9 mouse cellular contexts compared by ENCODE assay signal in the genomic region with DNA sequence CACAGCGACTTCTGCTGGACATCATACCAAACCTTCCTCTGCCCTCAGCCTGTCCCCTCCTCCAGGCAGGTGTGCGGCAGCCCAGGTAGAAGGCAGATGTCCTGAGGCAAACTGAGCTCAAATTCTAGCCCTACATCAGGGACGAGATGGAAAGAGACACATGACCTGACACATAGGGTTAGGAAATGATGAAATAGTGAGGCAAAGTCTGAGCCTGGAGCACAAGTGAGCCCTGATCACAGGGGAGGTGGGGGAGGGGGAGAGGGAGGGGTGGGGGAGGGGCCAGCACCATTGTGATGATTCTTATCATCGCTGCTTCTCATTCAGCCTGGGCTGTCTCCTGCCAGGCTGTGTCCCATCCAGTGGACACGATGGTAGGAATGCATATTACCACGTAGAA. TPM values are rescaled to one million over a fixed set of nuclear protein-coding genes. Genes with fewer than 3 reads are reported as not detected.
DNase-seq lines count a peak whose midpoint lies in the region; ATAC-seq and TF ChIP-seq lines count a peak whose summit lies in the region.
"Had no signal": no experiment of that assay in that cellular context is flagged by ENCODE, and none has a peak within 500 bp of the region (broad histone marks: within the 10 kb centered on the region; RNA-seq: fewer than 3 reads in every experiment).

No protein-coding gene starts in this region.

- H3K27me3 ChIP-seq in heart, embryonic 12.5 days (replicated peaks), result no peaks in the 10 kb centered on the region
- no peaks in the 10 kb centered on the region for H3K27me3 ChIP-seq in liver, embryonic 12.5 days (replicated peaks)
- H3K27me3 ChIP-seq in stomach, postnatal 0 days (ENCODE audit: control insufficient read depth, insufficient read depth, low read length), result no peaks in the 10 kb centered on the region

- no peak for DNase-seq in heart, postnatal 4 days
- DNase-seq in retina, postnatal 1 day, result peak; percentile 15
- DNase-seq in retina, embryonic 14.5 days (ENCODE audit: low spot score), result no peak
- no peak for DNase-seq in stomach, postnatal 0 days (ENCODE audit: low spot score)
- no peak for DNase-seq in thymus, postnatal 36 days
- DNase-seq in ovary, postnatal 14 days (ENCODE audit: low spot score), result no peak
- DNase-seq: thymus, postnatal 14 days had no signal

- H3K36me3 ChIP-seq in heart, embryonic 12.5 days, result peaks cover 13% of the 10 kb centered on the region; the same call in 1 of the 2 replicates
- H3K36me3 ChIP-seq in liver, embryonic 12.5 days, result peaks cover 9% of the 10 kb centered on the region; the same call in 1 of the 2 replicates
- H3K36me3 ChIP-seq in stomach, postnatal 0 days (ENCODE audit: control insufficient read depth, insufficient read depth, low read length), result no peaks in the 10 kb centered on the region

- H3K9me3 ChIP-seq in heart, embryonic 12.5 days (replicated peaks), result no peaks in the 10 kb centered on the region
- no peaks in the 10 kb centered on the region for H3K9me3 ChIP-seq in liver, embryonic 12.5 days (replicated peaks)
- H3K9me3 ChIP-seq in stomach, postnatal 0 days (ENCODE audit: control insufficient read depth, low read length), result no peaks in the 10 kb centered on the region

- WGBS in heart, embryonic 12.5 days, result 46% methylated on average over 6 of the region's 6 CpGs
- 61% methylated on average over 6 of the region's 6 CpGs for WGBS in liver, embryonic 12.5 days (ENCODE audit: insufficient replicate concordance)
- WGBS in stomach, postnatal 0 days, result 68% methylated on average over 6 of the region's 6 CpGs

- no peak for TF ChIP-seq CTCF in stomach, postnatal 0 days (IDR thresholded peaks at IDR 0.05; ENCODE audit: low read depth)

- ATAC-seq in heart, embryonic 12.5 days (ENCODE audit: insufficient number of reproducible peaks, low FRiP score), result 0 out of 2 replicates have a peak, but pooled peaks have one; percentile 9
- 0 out of 2 replicates have a peak, but pooled peaks have one; percentile 28 for ATAC-seq in liver, embryonic 12.5 days
- no peak for ATAC-seq in stomach, postnatal 0 days (ENCODE audit: low FRiP score, low TSS enrichment)

- 0 out of 2 replicates have a peak overlapping the region, but pooled peaks have one; percentile 46 for H3K9ac ChIP-seq in heart, embryonic 12.5 days
- no peak overlapping the region for H3K9ac ChIP-seq in liver, embryonic 12.5 days
- no peak overlapping the region for H3K9ac ChIP-seq in stomach, postnatal 0 days (ENCODE audit: low read length)

- H3K4me3 ChIP-seq in heart, embryonic 12.5 days, result no peak overlapping the region
- H3K4me3 ChIP-seq in liver, embryonic 12.5 days, result no peak overlapping the region
- no peak overlapping the region for H3K4me3 ChIP-seq in stomach, postnatal 0 days (ENCODE audit: low read depth, low read length)

- TF ChIP-seq EP300 in stomach, postnatal 0 days (optimal IDR thresholded peaks at IDR 0.05), result no peak

- H3K27ac ChIP-seq in heart, embryonic 12.5 days (ENCODE audit: poor library complexity, severe bottlenecking), result peak overlapping the region; percentile 67
- H3K27ac ChIP-seq in liver, embryonic 12.5 days, result peak overlapping the region; percentile 78
- peak overlapping the region; percentile 79 for H3K27ac ChIP-seq in stomach, postnatal 0 days (replicated peaks)

- H3K4me1 ChIP-seq in heart, embryonic 12.5 days (replicated peaks), result peaks cover 39% of the 10 kb centered on the region
- H3K4me1 ChIP-seq in liver, embryonic 12.5 days, result peaks cover 46% of the 10 kb centered on the region
- H3K4me1 ChIP-seq in stomach, postnatal 0 days (replicated peaks; ENCODE audit: control insufficient read depth, insufficient read depth), result peaks cover 10% of the 10 kb centered on the region; the same call in 1 of the 2 replicates

- H3K4me2 ChIP-seq in heart, embryonic 12.5 days, result no peak overlapping the region
- H3K4me2 ChIP-seq in liver, embryonic 12.5 days, result peak overlapping the region; percentile 37; the same call in 1 of the 2 replicates
- no peak overlapping the region for H3K4me2 ChIP-seq in stomach, postnatal 0 days (replicated peaks; ENCODE audit: low read depth)

RNA-seq across cellular contexts. Expression of gene Dusp1, which starts 40.0 kb away (rescaled TPM):
- 36.2 and 38.7 TPM in 2 replicates for polyA plus RNA-seq in heart, embryonic 12.5 days (2016; fragmentation: Nextera tagmentation; extraction: Ambion mirVana)
- 10 to 100 TPM; 66.9 to 69.5 TPM for total RNA-seq in heart, postnatal 4 days (2021)
- polyA plus RNA-seq in liver, embryonic 12.5 days (2016; fragmentation: Nextera tagmentation; extraction: Ambion mirVana), result 28.6 and 28.7 TPM in 2 replicates
- 27.7 and 33.1 TPM in 2 replicates for polyA plus RNA-seq in stomach, postnatal 0 days (2015; fragmentation: Nextera tagmentation; extraction: Ambion mirVana)

RNA-seq across cellular contexts. Expression of gene Ergic1, which starts 40.6 kb away (rescaled TPM):
- polyA plus RNA-seq in heart, embryonic 12.5 days (2016; fragmentation: Nextera tagmentation; extraction: Ambion mirVana), result 115 and 121 TPM in 2 replicates
- total RNA-seq in heart, postnatal 4 days (2021), result 100 to 1,000 TPM; 109 to 115 TPM
- polyA plus RNA-seq in liver, embryonic 12.5 days (2016; fragmentation: Nextera tagmentation; extraction: Ambion mirVana), result 44.6 and 45.7 TPM in 2 replicates
- polyA plus RNA-seq in stomach, postnatal 0 days (2015; fragmentation: Nextera tagmentation; extraction: Ambion mirVana), result 64.2 and 65.5 TPM in 2 replicates
